Mouse (Mus musculus): ENCODE measurements at regions not wholly inside any gene's neighbourhood (a gene's known extent, or its start where the extent isn't known, plus 50 kb on each side); places are given as distances from the start of the nearest gene placed in this dataset.

DNA sequence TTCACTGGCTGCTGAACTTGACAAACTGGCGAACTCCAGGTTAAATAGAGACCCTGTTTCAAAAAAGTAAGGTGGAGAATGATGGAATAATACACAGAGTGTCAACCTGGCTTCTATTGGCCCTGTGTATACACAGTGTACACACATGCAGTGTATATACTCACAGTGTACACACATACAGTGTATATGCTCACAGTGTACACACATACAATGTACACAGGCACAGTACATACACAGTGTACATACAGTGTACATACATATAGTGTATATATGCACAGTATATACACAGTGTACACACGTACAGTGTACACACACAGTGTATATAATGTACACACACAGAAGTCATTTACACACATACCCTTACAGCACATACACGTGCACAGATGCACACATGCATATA, 52.4 kb upstream of the Aldh1b1 start:
- Histone ChIP-seq H3K4me3 (ENCODE audit: low read depth, low read length) (no peak overlapping the region), H3K4me2 (replicated peaks; ENCODE audit: low read depth, low read length) (no peak overlapping the region), H3K4me1 (ENCODE audit: insufficient read depth, low read depth, low read length) (no peaks in the 10 kb centered on the region), H3K27me3 (replicated peaks; ENCODE audit: insufficient read depth, low read length) (0 out of 2 replicates have a peak, but pooled peaks cover 3% of the 10 kb centered on the region), H3K9me3 (ENCODE audit: low read length) (no peaks in the 10 kb centered on the region), H3K27ac (ENCODE audit: low read length) (no peak overlapping the region), H3K36me3 (ENCODE audit: insufficient read depth, low read length) (no peaks in the 10 kb centered on the region), H3K9ac (replicated peaks; ENCODE audit: low read depth) (no peak overlapping the region)
- TF ChIP-seq CTCF (IDR thresholded peaks at IDR 0.05) (no peak), EP300 (IDR thresholded peaks at IDR 0.05) (no peak)
- no peak for DNase-seq (ENCODE audit: low spot score)
- 72% methylated on average over 3 of the region's 3 CpGs for WGBS
- no peak for ATAC-seq

DNA sequence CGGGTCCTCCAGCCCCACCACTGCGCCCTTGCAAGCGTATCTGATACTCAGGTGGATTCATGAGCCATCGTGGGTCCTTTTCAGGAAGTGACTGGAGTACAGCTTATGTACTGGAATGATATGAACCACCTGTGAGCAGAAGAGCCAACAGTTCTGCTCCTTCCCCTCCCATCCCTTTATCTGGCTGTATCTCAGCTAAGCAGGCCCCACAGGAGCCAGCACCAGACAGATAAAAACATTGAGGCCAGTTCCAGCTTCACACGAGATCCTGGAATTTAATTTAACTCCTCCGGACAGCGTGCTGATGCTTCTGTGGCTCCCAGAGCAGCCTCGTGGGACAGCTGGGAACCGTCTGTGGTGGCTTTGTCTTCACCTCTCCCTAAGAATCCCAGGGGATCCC, 53.1 kb upstream of the Aldh1b1 start:
- no peak for DNase-seq (ENCODE audit: low spot score)
- H3K4me3 ChIP-seq (ENCODE audit: low read depth, low read length) = no peak overlapping the region
- H3K9ac ChIP-seq (replicated peaks; ENCODE audit: low read depth) = no peak overlapping the region
- 0 out of 2 replicates have a peak, but pooled peaks cover 3% of the 10 kb centered on the region for H3K27me3 ChIP-seq (replicated peaks; ENCODE audit: insufficient read depth, low read length)
- H3K4me1 ChIP-seq (ENCODE audit: insufficient read depth, low read depth, low read length) = no peaks in the 10 kb centered on the region
- TF ChIP-seq CTCF (IDR thresholded peaks at IDR 0.05) = no peak
- no peak for TF ChIP-seq EP300 (IDR thresholded peaks at IDR 0.05)
- no peak for ATAC-seq
- no peaks in the 10 kb centered on the region for H3K9me3 ChIP-seq (ENCODE audit: low read length)
- H3K36me3 ChIP-seq (ENCODE audit: insufficient read depth, low read length) = no peaks in the 10 kb centered on the region
- WGBS = 50% methylated on average over 9 of the region's 9 CpGs
- no peak overlapping the region for H3K4me2 ChIP-seq (replicated peaks; ENCODE audit: low read depth, low read length)
- H3K27ac ChIP-seq (ENCODE audit: low read length) = no peak overlapping the region

DNA sequence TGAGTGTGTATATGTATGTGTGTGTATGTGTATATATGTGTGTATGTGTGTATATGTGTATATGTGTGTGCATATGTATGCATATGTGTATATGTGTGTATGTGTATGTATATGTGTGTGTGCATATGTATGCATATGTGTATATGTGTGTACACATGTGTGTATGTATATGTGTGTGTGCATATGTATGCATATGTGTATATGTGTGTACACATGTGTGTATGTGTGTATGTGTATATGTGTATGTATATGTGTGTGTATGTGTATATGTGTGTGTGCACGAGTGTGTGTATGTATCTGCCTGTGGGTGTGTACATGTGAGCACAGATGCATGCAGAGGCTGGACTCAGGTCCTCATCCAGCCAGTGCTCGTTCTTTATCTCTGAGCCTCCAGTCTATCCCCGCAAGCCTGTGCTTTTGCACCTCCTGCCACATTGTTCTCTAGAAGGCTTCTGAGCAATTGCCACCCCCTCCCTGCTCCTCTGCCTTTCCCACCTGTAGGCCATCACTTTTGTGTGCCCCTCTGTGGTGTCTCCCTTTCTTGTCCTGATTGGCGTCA, 53.9 kb upstream of the Aldh1b1 start:
- H3K9ac ChIP-seq (replicated peaks; ENCODE audit: low read depth) = no peak overlapping the region
- no peaks in the 10 kb centered on the region for H3K9me3 ChIP-seq (ENCODE audit: low read length)
- TF ChIP-seq CTCF (IDR thresholded peaks at IDR 0.05) (no peak), EP300 (IDR thresholded peaks at IDR 0.05) (no peak)
- DNase-seq (ENCODE audit: low spot score) (no peak), ATAC-seq (no peak)
- no peaks in the 10 kb centered on the region for H3K4me1 ChIP-seq (ENCODE audit: insufficient read depth, low read depth, low read length)
- no peaks in the 10 kb centered on the region for H3K36me3 ChIP-seq (ENCODE audit: insufficient read depth, low read length)
- H3K27ac ChIP-seq (ENCODE audit: low read length) = no peak overlapping the region
- H3K27me3 ChIP-seq (replicated peaks; ENCODE audit: insufficient read depth, low read length) = 0 out of 2 replicates have a peak, but pooled peaks cover 3% of the 10 kb centered on the region
- no peak overlapping the region for H3K4me2 ChIP-seq (replicated peaks; ENCODE audit: low read depth, low read length)
- 88% methylated on average over 4 of the region's 4 CpGs for WGBS
- H3K4me3 ChIP-seq (ENCODE audit: low read depth, low read length) = no peak overlapping the region

DNA sequence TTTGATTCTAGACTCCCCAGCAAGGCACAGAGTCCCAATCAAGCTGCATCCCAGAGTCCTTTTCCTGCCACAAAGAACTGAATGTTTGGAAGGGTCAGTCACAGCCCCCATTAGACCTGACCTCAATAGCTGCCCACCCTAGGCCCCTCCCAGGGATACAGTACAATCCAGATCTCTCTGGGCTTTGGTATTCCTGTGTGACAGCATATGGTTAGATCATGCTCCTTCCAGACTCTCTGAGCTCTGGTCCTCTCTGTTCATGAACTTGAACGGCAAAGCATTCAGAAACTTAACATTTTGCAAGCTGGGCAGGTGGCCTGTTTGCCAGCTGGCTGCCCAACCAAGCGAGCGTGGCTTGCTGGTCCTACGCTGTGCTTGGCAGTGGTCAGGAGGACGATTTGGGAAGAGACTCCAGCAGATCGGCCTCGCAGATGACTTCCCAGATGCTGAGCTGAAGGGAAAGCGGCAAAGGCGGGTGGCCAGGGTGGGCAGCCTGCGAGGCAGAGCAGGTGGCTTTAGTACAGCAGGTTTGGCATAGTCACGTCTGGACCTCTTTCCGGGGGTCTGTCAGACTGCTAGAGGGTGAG, 58.0 kb upstream of the Aldh1b1 start:
- WGBS = 80% methylated on average over 12 of the region's 12 CpGs
- H3K4me2 ChIP-seq (replicated peaks; ENCODE audit: low read depth, low read length) = no peak overlapping the region
- H3K4me3 ChIP-seq (ENCODE audit: low read depth, low read length) = no peak overlapping the region
- H3K9me3 ChIP-seq (ENCODE audit: low read length) = no peaks in the 10 kb centered on the region
- H3K9ac ChIP-seq (replicated peaks; ENCODE audit: low read depth) = no peak overlapping the region
- H3K27ac ChIP-seq (ENCODE audit: low read length) = no peak overlapping the region
- no peaks in the 10 kb centered on the region for H3K36me3 ChIP-seq (ENCODE audit: insufficient read depth, low read length)
- no peaks in the 10 kb centered on the region for H3K4me1 ChIP-seq (ENCODE audit: insufficient read depth, low read depth, low read length)
- no peak for DNase-seq (ENCODE audit: low spot score)
- H3K27me3 ChIP-seq (replicated peaks; ENCODE audit: insufficient read depth, low read length) = 0 out of 2 replicates have a peak, but pooled peaks cover 3% of the 10 kb centered on the region
- ATAC-seq = no peak
- TF ChIP-seq EP300 (IDR thresholded peaks at IDR 0.05) (no peak), CTCF (IDR thresholded peaks at IDR 0.05) (no peak)

DNA sequence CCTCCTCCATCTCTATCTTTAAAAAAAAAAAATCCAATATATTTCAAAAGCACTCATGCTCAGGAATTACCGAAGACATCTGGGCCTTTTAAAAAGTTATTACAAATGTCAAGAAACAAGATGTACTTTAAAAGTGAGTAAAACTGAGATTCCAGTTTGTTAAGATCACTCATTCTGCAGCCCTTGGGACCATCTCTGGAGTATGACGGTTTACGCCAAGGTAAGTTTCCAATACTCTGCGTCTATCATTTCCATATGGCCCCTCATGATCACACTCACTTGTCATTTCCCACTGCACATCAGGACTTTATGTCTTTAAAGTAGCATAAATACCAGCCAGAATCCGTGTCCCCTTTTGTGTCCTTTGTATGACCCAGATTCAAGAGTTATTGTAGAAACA, 58.5 kb upstream of the Aldh1b1 start:
- H3K4me1 ChIP-seq (ENCODE audit: insufficient read depth, low read depth, low read length) = no peaks in the 10 kb centered on the region
- no peak overlapping the region for H3K4me2 ChIP-seq (replicated peaks; ENCODE audit: low read depth, low read length)
- H3K9me3 ChIP-seq (ENCODE audit: low read length) = no peaks in the 10 kb centered on the region
- WGBS = 55% methylated on average over 5 of the region's 5 CpGs
- H3K36me3 ChIP-seq (ENCODE audit: insufficient read depth, low read length) = no peaks in the 10 kb centered on the region
- H3K27me3 ChIP-seq (replicated peaks; ENCODE audit: insufficient read depth, low read length) = 0 out of 2 replicates have a peak, but pooled peaks cover 3% of the 10 kb centered on the region
- ATAC-seq (no peak), DNase-seq (ENCODE audit: low spot score) (no peak)
- no peak for TF ChIP-seq CTCF (IDR thresholded peaks at IDR 0.05)
- TF ChIP-seq EP300 (IDR thresholded peaks at IDR 0.05) = 0 out of 2 replicates have a peak, but pooled peaks have one; percentile 10
- H3K27ac ChIP-seq (ENCODE audit: low read length) = no peak overlapping the region
- H3K9ac ChIP-seq (replicated peaks; ENCODE audit: low read depth) = no peak overlapping the region
- no peak overlapping the region for H3K4me3 ChIP-seq (ENCODE audit: low read depth, low read length)

DNA sequence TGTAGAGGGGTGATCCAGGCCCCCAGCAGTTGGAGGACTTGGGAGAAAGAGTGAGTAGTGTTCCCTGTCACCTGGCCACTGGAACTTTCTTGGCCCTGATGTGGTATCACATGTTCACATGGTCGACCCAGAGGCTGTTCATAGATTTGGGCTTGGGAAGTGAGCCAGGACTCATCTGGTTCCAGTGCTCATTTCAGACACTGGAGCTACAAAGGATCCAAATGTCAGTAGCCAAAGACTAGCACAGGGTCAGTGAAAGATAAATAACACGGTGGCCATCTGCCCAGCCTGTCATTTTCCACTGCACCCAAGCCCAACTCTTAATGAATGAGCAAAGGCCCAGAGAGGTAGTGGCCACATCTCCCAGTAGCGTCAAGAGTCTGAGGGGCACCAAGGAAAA, 59.1 kb upstream of the Aldh1b1 start:
- Histone ChIP-seq H3K9me3 (ENCODE audit: low read length) (no peaks in the 10 kb centered on the region), H3K9ac (replicated peaks; ENCODE audit: low read depth) (no peak overlapping the region), H3K4me3 (ENCODE audit: low read depth, low read length) (no peak overlapping the region), H3K36me3 (ENCODE audit: insufficient read depth, low read length) (no peaks in the 10 kb centered on the region), H3K4me2 (replicated peaks; ENCODE audit: low read depth, low read length) (no peak overlapping the region), H3K27me3 (replicated peaks; ENCODE audit: insufficient read depth, low read length) (0 out of 2 replicates have a peak, but pooled peaks cover 3% of the 10 kb centered on the region), H3K4me1 (ENCODE audit: insufficient read depth, low read depth, low read length) (no peaks in the 10 kb centered on the region), H3K27ac (ENCODE audit: low read length) (no peak overlapping the region)
- 36% methylated on average over 3 of the region's 3 CpGs for WGBS
- DNase-seq (ENCODE audit: low spot score) (no peak), ATAC-seq (no peak)
- TF ChIP-seq CTCF (IDR thresholded peaks at IDR 0.05) = no peak
- no peak for TF ChIP-seq EP300 (IDR thresholded peaks at IDR 0.05)
